Mouse (Mus musculus): ENCODE measurements around the gene Olfr569. TPM values are rescaled to one million over a fixed set of nuclear protein-coding genes. Genes with fewer than 3 reads are reported as not detected.

The Olfr569 gene
- not detected in 2 replicates for polyA plus RNA-seq (2015; fragmentation: Nextera tagmentation; extraction: Ambion mirVana)

DNA sequence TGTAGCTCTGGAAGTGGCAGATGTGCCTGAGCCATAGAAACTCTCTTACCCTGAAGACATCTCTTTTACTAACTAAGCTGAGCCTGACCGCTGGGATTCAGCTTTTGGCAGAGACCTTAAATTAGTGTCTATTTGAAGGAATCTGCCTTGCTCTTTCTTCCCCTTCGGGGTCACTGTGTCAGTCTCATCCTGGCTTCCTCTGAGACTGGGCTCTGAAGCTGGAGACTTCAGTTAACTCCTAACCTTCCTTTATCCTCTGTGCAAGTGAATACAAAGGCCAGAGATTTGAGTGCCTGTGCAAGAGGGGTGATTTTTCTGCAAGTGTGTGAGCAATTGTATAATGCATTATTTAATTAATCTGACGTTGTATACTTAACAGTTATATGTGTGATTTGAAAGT is at the start of gene Olfr569:
Gene Olfr569, minus strand, starts transcription at position 101 of the 400 bp plus-strand sequence.
- no peak for ATAC-seq (ENCODE audit: low FRiP score)
- Histone ChIP-seq H3K27ac (no peak within 1 kb of the TSS), H3K36me3 (no peaks in the 10 kb centered on the region), H3K9ac (no peak within 1 kb of the TSS), H3K9me3 (no peaks in the 10 kb centered on the region), H3K27me3 (no peaks in the 10 kb centered on the region), H3K4me2 (no peak within 1 kb of the TSS), H3K4me3 (no peak within 1 kb of the TSS), H3K4me1 (replicated peaks) (no peaks in the 10 kb centered on the region)
- WGBS = 79% methylated on average over 3 of the region's 3 CpGs

DNA sequence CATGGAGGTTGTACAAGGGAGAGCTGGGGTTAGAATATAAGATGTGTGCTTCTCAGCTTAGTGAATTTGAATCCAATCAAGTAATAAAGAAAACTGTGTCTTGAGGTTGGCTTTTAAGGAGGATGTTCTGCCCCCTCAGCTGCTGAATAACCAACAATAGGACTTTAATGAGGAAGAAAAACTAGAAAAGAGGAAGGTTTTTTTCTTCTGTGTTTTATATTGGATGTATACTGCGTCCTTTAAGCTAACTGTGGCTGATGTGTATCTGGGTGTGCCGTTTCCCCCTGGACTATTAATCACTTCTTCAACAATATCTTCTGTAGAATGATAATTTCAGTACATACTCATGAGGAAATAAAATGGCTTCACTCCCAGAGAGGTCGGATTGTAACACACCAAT is 36.4 kb upstream of the Olfr569 start:
- Histone ChIP-seq H3K9ac (no peak overlapping the region), H3K27ac (no peak overlapping the region), H3K9me3 (no peaks in the 10 kb centered on the region), H3K4me1 (replicated peaks) (no peaks in the 10 kb centered on the region), H3K27me3 (no peaks in the 10 kb centered on the region), H3K36me3 (no peaks in the 10 kb centered on the region), H3K4me3 (no peak overlapping the region), H3K4me2 (no peak overlapping the region)
- no peak for ATAC-seq (ENCODE audit: low FRiP score)
- 82% methylated on average over 3 of the region's 3 CpGs for WGBS

DNA sequence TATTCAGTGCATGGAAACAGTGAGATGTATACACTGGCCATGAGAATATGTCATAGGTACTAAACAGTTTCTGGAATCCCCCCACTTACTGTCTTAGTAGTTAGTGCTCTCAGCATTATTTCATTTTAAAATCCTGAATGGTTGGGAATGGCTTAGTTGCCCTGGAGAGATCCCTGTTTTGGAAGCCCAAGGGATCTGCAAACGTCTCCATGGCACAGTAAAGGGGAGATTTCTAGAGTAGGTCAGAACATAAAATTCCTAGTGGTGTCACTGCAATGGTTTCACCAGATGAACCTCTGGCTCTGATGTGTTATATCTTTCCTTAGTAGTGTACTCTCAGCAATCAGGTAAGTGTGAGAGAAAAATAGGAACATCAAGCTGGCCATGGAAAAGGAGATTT is 33.4 kb upstream of the Olfr569 start, which contains the start of gene Olfr572:
Gene Olfr572, plus strand, starts transcription at position 301 of the 400 bp plus-strand sequence.
- no peak within 1 kb of the TSS for H3K9ac ChIP-seq
- 75% methylated on average over 1 of the region's 1 CpGs for WGBS
- H3K27me3 ChIP-seq = no peaks in the 10 kb centered on the region
- no peaks in the 10 kb centered on the region for H3K36me3 ChIP-seq
- no peak within 1 kb of the TSS for H3K27ac ChIP-seq
- H3K4me2 ChIP-seq = no peak within 1 kb of the TSS
- no peak for ATAC-seq (ENCODE audit: low FRiP score)
- no peak within 1 kb of the TSS for H3K4me3 ChIP-seq
- no peaks in the 10 kb centered on the region for H3K4me1 ChIP-seq (replicated peaks)
- no peaks in the 10 kb centered on the region for H3K9me3 ChIP-seq

DNA sequence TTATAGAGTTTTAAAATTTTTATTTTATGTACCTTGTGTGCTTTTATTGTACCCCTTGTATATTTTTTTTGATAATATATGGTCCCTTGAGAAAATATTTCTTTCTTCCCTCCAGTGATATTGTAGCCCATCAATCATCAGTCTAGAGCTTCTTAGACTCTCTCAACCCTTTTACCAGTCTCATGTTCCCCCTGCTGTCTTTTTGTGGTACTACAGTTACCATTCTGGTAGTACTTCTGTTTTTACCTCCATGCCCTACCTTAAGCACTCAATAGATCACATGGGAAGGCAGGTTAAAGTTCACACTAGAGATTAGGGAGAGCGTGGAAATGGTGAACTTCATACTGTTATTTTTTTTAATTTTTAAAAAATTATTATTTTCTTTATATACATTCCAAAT is 28.9 kb upstream of the Olfr569 start:
- H3K9ac ChIP-seq = no peak overlapping the region
- peak; percentile 76 for ATAC-seq (ENCODE audit: low FRiP score)
- H3K9me3 ChIP-seq = no peaks in the 10 kb centered on the region
- WGBS = 17% methylated on average over 1 of the region's 1 CpGs
- H3K4me3 ChIP-seq = no peak overlapping the region
- no peaks in the 10 kb centered on the region for H3K36me3 ChIP-seq
- H3K4me2 ChIP-seq = no peak overlapping the region
- H3K4me1 ChIP-seq (replicated peaks) = no peaks in the 10 kb centered on the region
- H3K27me3 ChIP-seq = no peaks in the 10 kb centered on the region
- H3K27ac ChIP-seq = no peak overlapping the region

DNA sequence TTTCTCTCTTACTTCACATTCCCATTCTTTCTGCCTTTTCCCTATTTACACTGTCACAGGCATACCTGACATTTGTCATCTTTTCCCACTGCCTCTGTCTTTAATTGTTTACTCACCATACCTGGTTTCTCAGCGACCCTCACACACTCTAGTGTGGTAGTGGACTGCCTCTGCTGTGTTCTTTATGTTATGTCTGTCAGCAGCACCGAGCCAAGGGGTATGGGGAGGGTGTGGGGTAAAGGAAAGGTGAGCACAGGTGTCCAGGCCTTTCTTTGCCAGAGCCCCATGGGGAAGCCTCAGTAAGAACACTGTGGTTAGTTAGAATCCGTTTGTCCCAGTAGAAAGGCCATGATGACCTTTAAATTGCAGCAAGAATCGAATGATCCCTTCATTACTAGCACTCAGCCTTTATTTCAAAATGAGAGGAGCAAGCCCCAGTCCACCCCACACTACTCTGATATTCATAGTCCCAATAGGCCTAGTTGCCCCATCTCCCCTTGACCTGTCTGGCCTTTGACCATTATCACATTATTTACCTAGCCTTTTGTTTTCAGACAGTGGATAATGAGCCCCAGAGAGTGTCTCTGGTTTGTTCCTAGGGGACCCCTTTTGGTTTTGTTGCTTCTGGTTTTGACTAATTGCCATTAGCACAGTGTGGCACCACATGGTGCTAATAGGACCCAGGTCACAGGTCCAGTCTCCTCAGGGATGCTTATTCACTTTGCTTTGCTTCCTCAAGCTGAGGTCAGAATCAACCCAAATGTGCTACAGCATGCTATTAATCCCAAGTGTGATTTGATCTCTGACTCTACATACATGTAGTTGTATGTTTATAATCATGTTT is 26.6 kb upstream of the Olfr569 start, which contains the start of gene Olfr571:
Gene Olfr571, minus strand, starts transcription at position 505 of the 844 bp plus-strand sequence.
- no peaks in the 10 kb centered on the region for H3K27me3 ChIP-seq
- ATAC-seq (ENCODE audit: low FRiP score) = no peak
- H3K9me3 ChIP-seq = no peaks in the 10 kb centered on the region
- no peak within 1 kb of the TSS for H3K4me3 ChIP-seq
- H3K27ac ChIP-seq = no peak within 1 kb of the TSS
- H3K9ac ChIP-seq = no peak within 1 kb of the TSS
- H3K4me2 ChIP-seq = no peak within 1 kb of the TSS
- WGBS = 62% methylated on average over 4 of the region's 4 CpGs
- H3K36me3 ChIP-seq = no peaks in the 10 kb centered on the region
- no peaks in the 10 kb centered on the region for H3K4me1 ChIP-seq (replicated peaks)

DNA sequence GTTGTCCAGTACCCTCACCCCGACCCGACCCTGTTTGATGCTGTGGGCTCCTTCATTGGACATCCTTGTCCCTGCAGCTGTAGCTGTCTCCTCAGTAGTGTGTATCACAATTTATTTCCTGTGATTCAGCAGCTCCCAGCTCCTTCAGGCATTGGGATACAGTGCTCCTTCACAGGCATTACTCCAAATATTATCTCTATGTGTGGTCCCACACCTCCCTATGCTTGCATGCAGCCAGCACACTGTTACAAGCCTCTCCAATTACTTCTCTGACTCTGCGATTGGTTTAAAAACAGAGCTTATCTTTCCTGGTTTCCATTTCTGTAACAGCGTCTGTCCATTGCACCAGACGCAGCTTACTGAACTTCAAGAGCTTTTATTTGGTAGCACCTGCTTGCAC is 25.7 kb upstream of the Olfr569 start:
- Histone ChIP-seq H3K4me1 (replicated peaks) (no peaks in the 10 kb centered on the region), H3K9ac (no peak overlapping the region), H3K27me3 (no peaks in the 10 kb centered on the region), H3K4me3 (no peak overlapping the region), H3K36me3 (no peaks in the 10 kb centered on the region), H3K27ac (no peak overlapping the region), H3K9me3 (no peaks in the 10 kb centered on the region), H3K4me2 (no peak overlapping the region)
- no peak for ATAC-seq (ENCODE audit: low FRiP score)
- whole genome bisulfite sequencing = 88% methylated on average over 5 of the region's 5 CpGs

DNA sequence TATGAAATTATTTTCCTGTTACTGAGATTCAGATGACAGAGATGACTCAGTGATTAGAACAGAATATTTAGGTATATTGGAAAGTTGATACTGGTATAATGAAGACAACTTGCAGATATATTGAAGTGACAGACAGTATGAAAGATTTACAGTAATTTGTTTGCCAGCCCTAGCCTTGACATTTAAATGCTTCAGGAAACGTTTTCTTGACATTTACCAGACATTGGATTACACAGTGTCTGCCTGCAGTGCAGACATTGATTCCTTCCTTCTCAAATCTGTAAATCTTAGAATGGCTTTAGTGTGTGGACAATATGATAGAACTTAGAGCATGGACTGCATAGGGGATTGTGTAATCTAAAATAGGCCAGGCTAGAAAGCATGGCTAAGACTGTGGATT is 24.6 kb upstream of the Olfr569 start:
- no peaks in the 10 kb centered on the region for H3K36me3 ChIP-seq
- ATAC-seq (ENCODE audit: low FRiP score) = no peak
- no peaks in the 10 kb centered on the region for H3K9me3 ChIP-seq
- no peaks in the 10 kb centered on the region for H3K27me3 ChIP-seq
- H3K27ac ChIP-seq = no peak overlapping the region
- H3K4me1 ChIP-seq (replicated peaks) = no peaks in the 10 kb centered on the region
- no peak overlapping the region for H3K9ac ChIP-seq
- H3K4me2 ChIP-seq = no peak overlapping the region
- H3K4me3 ChIP-seq = no peak overlapping the region
- 47% methylated on average over 1 of the region's 1 CpGs for WGBS

DNA sequence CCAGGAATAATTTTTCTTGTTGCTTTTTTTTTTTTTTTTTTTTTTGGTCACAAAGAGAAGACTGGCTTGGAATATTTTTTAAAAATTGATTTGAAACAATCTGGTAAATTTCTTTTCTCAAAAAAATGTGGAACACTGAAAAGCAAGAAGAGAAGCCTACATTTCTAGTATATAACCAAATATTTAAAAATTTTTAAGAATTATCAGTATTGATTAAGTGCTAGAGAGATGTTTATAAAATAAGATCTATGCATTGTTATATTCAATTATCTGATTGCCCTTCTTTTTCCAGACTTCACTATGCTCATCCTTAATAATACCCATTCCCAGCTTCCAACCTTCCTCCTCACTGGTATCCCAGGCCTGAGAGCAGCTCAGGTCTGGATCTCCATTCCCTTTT is 13.9 kb downstream of the Olfr569 start, which contains the start of gene Olfr568:
Gene Olfr568, plus strand, starts transcription at position 301 of the 400 bp plus-strand sequence.
- Histone ChIP-seq H3K27me3 (no peaks in the 10 kb centered on the region), H3K4me1 (replicated peaks) (no peaks in the 10 kb centered on the region), H3K4me2 (no peak within 1 kb of the TSS), H3K4me3 (no peak within 1 kb of the TSS), H3K9ac (no peak within 1 kb of the TSS), H3K36me3 (no peaks in the 10 kb centered on the region), H3K27ac (no peak within 1 kb of the TSS), H3K9me3 (no peaks in the 10 kb centered on the region)
- no peak for ATAC-seq (ENCODE audit: low FRiP score)

DNA sequence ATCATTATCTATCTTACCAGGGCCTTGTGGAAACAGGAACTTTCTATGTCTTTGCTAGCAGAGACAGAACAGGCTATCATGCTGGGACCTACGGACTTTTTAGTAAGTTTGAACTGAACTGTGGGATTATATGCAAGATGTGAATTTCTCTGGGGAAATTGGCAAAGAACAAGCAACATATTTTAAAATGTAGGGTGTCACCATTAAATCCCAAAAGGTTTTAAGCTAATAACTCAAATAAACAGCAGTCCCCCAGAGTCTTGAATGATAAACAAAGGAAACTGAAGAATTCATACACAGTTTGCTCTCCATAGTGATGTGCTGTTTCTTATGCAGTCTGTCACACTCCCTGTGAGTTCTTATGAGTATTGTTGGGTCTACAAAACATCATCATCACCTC is 32.0 kb downstream of the Olfr569 start, which contains the start of gene Olfr566:
Gene Olfr566, minus strand, starts transcription at position 101 of the 400 bp plus-strand sequence.
- Histone ChIP-seq H3K27ac (no peak within 1 kb of the TSS), H3K4me2 (no peak within 1 kb of the TSS), H3K9me3 (no peaks in the 10 kb centered on the region), H3K36me3 (no peaks in the 10 kb centered on the region), H3K4me3 (no peak within 1 kb of the TSS), H3K4me1 (replicated peaks) (no peaks in the 10 kb centered on the region), H3K9ac (no peak within 1 kb of the TSS), H3K27me3 (no peaks in the 10 kb centered on the region)
- ATAC-seq (ENCODE audit: low FRiP score) = no peak
- WGBS = 90% methylated on average over 1 of the region's 1 CpGs

DNA sequence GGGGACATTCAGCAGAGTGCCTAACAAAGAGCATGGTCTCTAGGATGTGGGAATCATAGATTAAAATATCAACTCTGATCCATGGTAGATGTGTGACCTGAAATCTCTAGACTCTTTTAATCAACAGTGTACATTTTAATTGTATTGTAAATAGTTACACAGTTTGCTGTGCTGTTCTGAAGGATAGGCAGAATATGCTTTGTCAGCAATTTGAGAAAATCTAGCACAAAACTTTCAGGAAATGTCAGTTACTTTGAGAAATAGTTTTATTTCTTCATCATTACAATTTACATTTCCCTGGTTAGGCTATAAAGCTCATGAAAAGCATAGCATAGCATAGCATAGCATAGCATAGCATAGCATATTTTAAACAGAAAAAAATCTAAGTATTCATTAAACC is 34.9 kb downstream of the Olfr569 start:
- no peaks in the 10 kb centered on the region for H3K9me3 ChIP-seq
- H3K4me3 ChIP-seq = no peak overlapping the region
- no peaks in the 10 kb centered on the region for H3K4me1 ChIP-seq (replicated peaks)
- H3K4me2 ChIP-seq = no peak overlapping the region
- ATAC-seq (ENCODE audit: low FRiP score) = no peak
- H3K9ac ChIP-seq = no peak overlapping the region
- H3K27ac ChIP-seq = no peak overlapping the region
- no peaks in the 10 kb centered on the region for H3K36me3 ChIP-seq
- H3K27me3 ChIP-seq = no peaks in the 10 kb centered on the region

Other genes with a start within 250 kb of the Olfr569 start
- not detected in 2 replicates for gene Olfr555, start 232.1 kb downstream of the Olfr569 start, polyA plus RNA-seq (2015; fragmentation: Nextera tagmentation; extraction: Ambion mirVana)
- gene Olfr556, start 226.0 kb downstream of the Olfr569 start, polyA plus RNA-seq (2015; fragmentation: Nextera tagmentation; extraction: Ambion mirVana) = not detected in 2 replicates
- 7.2 and 8.0 TPM in 2 replicates for gene Trim68, start 203.6 kb downstream of the Olfr569 start, polyA plus RNA-seq (2015; fragmentation: Nextera tagmentation; extraction: Ambion mirVana)
- gene Olfr557, start 195.0 kb downstream of the Olfr569 start, polyA plus RNA-seq (2015; fragmentation: Nextera tagmentation; extraction: Ambion mirVana) = not detected in 2 replicates
- gene Olfr558, start 188.7 kb downstream of the Olfr569 start, polyA plus RNA-seq (2015; fragmentation: Nextera tagmentation; extraction: Ambion mirVana) = 0.39 TPM in 2 replicates
- not detected in 2 replicates for gene Olfr33, start 171.8 kb downstream of the Olfr569 start, polyA plus RNA-seq (2015; fragmentation: Nextera tagmentation; extraction: Ambion mirVana)
- not detected in 2 replicates for gene Olfr559, start 163.4 kb downstream of the Olfr569 start, polyA plus RNA-seq (2015; fragmentation: Nextera tagmentation; extraction: Ambion mirVana)
- not detected in 2 replicates for gene Olfr560, start 131.5 kb downstream of the Olfr569 start, polyA plus RNA-seq (2015; fragmentation: Nextera tagmentation; extraction: Ambion mirVana)
- gene Olfr78, start 131.4 kb downstream of the Olfr569 start, polyA plus RNA-seq (2015; fragmentation: Nextera tagmentation; extraction: Ambion mirVana) = 0.09 and 0.10 TPM in 2 replicates
- not detected in 2 replicates for gene Olfr561, start 119.7 kb downstream of the Olfr569 start, polyA plus RNA-seq (2015; fragmentation: Nextera tagmentation; extraction: Ambion mirVana)
- not detected in 2 replicates for gene Olfr564, start 87.4 kb downstream of the Olfr569 start, polyA plus RNA-seq (2015; fragmentation: Nextera tagmentation; extraction: Ambion mirVana)
- not detected in 2 replicates for gene Olfr566, start 32.1 kb downstream of the Olfr569 start, polyA plus RNA-seq (2015; fragmentation: Nextera tagmentation; extraction: Ambion mirVana)
- not detected in 2 replicates for gene Olfr568, start 13.8 kb downstream of the Olfr569 start, polyA plus RNA-seq (2015; fragmentation: Nextera tagmentation; extraction: Ambion mirVana)
- gene Olfr570, start 3.7 kb upstream of the Olfr569 start, polyA plus RNA-seq (2015; fragmentation: Nextera tagmentation; extraction: Ambion mirVana) = not detected in 2 replicates
- gene Olfr571, start 26.7 kb upstream of the Olfr569 start, polyA plus RNA-seq (2015; fragmentation: Nextera tagmentation; extraction: Ambion mirVana) = not detected in 2 replicates
- gene Olfr572, start 33.5 kb upstream of the Olfr569 start, polyA plus RNA-seq (2015; fragmentation: Nextera tagmentation; extraction: Ambion mirVana) = not detected in 2 replicates
- not detected in 2 replicates for gene Olfr573-ps1, start 51.7 kb upstream of the Olfr569 start, polyA plus RNA-seq (2015; fragmentation: Nextera tagmentation; extraction: Ambion mirVana)
- gene Olfr574, start 57.6 kb upstream of the Olfr569 start, polyA plus RNA-seq (2015; fragmentation: Nextera tagmentation; extraction: Ambion mirVana) = not detected in 2 replicates
- not detected in 2 replicates for gene Olfr575, start 67.9 kb upstream of the Olfr569 start, polyA plus RNA-seq (2015; fragmentation: Nextera tagmentation; extraction: Ambion mirVana)
- gene Olfr576, start 71.8 kb upstream of the Olfr569 start, polyA plus RNA-seq (2015; fragmentation: Nextera tagmentation; extraction: Ambion mirVana) = not detected in 2 replicates
- not detected in 2 replicates for gene Olfr577, start 85.1 kb upstream of the Olfr569 start, polyA plus RNA-seq (2015; fragmentation: Nextera tagmentation; extraction: Ambion mirVana)
- not detected in 2 replicates for gene Olfr578, start 98.4 kb upstream of the Olfr569 start, polyA plus RNA-seq (2015; fragmentation: Nextera tagmentation; extraction: Ambion mirVana)
- not detected in 2 replicates for gene Olfr582, start 147.1 kb upstream of the Olfr569 start, polyA plus RNA-seq (2015; fragmentation: Nextera tagmentation; extraction: Ambion mirVana)
- gene Olfr583, start 160.4 kb upstream of the Olfr569 start, polyA plus RNA-seq (2015; fragmentation: Nextera tagmentation; extraction: Ambion mirVana) = not detected in 2 replicates
- not detected in 2 replicates for gene Olfr584, start 191.0 kb upstream of the Olfr569 start, polyA plus RNA-seq (2015; fragmentation: Nextera tagmentation; extraction: Ambion mirVana)
- gene Olfr585, start 206.8 kb upstream of the Olfr569 start, polyA plus RNA-seq (2015; fragmentation: Nextera tagmentation; extraction: Ambion mirVana) = not detected in 2 replicates
- not detected in 2 replicates for gene Olfr586, start 234.8 kb upstream of the Olfr569 start, polyA plus RNA-seq (2015; fragmentation: Nextera tagmentation; extraction: Ambion mirVana)
- not detected in 2 replicates for gene Olfr588-ps1, start 250.0 kb upstream of the Olfr569 start, polyA plus RNA-seq (2015; fragmentation: Nextera tagmentation; extraction: Ambion mirVana)